Mouse (Mus musculus): Measurements from ENCODE around the gene Arhgap35. TPM values are rescaled to one million over a fixed set of nuclear protein-coding genes. Genes with fewer than 3 reads are reported as not detected.

Gene Arhgap35
- polyA plus RNA-seq, 1 experiment from 2014 or later = 31.0 TPM

DNA sequence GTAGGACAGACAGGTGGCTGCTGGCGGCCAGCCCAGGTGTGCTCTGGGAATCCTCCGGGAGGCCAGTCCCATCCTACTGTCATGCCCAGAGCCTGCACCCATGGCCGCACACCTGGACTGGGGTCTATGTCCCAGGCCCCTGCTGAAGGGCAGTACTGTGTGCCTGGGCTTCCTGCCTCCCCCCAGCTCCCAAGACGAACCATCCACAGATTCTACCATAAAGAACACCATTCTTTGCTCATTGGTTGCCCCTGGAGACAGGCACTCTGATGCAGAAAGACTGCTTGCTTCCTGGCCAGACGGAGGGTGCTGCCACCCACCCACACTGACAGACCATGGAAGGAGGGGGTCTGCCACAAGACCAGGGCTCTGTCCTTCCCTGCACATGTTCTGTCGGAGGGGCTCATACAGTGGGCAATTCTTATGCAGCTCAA, 115.1 kb downstream of the Arhgap35 start:
- H3K4me3 ChIP-seq (ENCODE audit: low read depth, low read length) = no peak overlapping the region
- 96% methylated on average over 6 of the region's 6 CpGs for WGBS
- H3K9ac ChIP-seq (ENCODE audit: low read length) = no peak overlapping the region
- no peak overlapping the region for H3K4me2 ChIP-seq (ENCODE audit: low read depth, severe bottlenecking)
- H3K4me1 ChIP-seq (ENCODE audit: control insufficient read depth, insufficient read depth, low read length) = no peaks in the 10 kb centered on the region
- no peaks in the 10 kb centered on the region for H3K9me3 ChIP-seq (ENCODE audit: control insufficient read depth, low read length)
- ATAC-seq (ENCODE audit: insufficient number of reproducible peaks, low FRiP score, low TSS enrichment, low read depth) (no peak; the same call in 1 of the 2 replicates), DNase-seq (ENCODE audit: low spot score) (no peak)
- H3K27me3 ChIP-seq (ENCODE audit: control insufficient read depth, insufficient read depth, low read length) = no peaks in the 10 kb centered on the region
- H3K36me3 ChIP-seq (ENCODE audit: control insufficient read depth, insufficient read depth, low read length) = peaks cover 24% of the 10 kb centered on the region
- no peak overlapping the region for H3K27ac ChIP-seq (replicated peaks; ENCODE audit: low read depth, low read length)

- no peak for ATAC-seq (ENCODE audit: insufficient number of reproducible peaks, low FRiP score, low TSS enrichment, low read depth)
Measured at GRCm38 (mm10) chr7:16496260-16496659, 118.5 kb downstream of the Arhgap35 start.

DNA sequence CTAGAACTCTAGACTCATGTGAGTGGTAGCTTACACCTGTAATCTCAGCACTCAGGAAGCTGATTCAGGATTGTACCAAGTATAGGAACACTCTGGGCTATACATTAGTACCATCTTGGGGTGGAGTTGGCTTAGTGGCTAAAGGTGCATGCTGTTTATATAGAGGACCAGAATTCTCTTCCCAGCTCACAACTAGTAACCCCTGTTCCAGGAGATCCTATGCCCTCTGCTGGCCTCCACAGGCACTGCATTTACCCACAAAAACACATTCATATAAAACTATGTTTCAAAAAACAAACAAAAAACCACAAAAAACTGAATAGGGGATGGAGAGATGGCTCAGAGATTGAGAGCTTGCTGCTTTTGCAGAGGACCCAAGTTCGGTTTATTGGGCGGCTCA, 121.4 kb downstream of the Arhgap35 start:
- no peak for ATAC-seq (ENCODE audit: insufficient number of reproducible peaks, low FRiP score, low TSS enrichment, low read depth)
- Histone ChIP-seq H3K36me3 (ENCODE audit: control insufficient read depth, insufficient read depth, low read length) (peaks cover 14% of the 10 kb centered on the region), H3K9ac (ENCODE audit: low read length) (no peak overlapping the region), H3K9me3 (ENCODE audit: control insufficient read depth, low read length) (no peaks in the 10 kb centered on the region), H3K4me3 (ENCODE audit: low read depth, low read length) (no peak overlapping the region), H3K4me1 (ENCODE audit: control insufficient read depth, insufficient read depth, low read length) (no peaks in the 10 kb centered on the region), H3K27ac (replicated peaks; ENCODE audit: low read depth, low read length) (no peak overlapping the region), H3K27me3 (ENCODE audit: control insufficient read depth, insufficient read depth, low read length) (no peaks in the 10 kb centered on the region), H3K4me2 (ENCODE audit: low read depth, severe bottlenecking) (no peak overlapping the region)
- peak; percentile 66 for DNase-seq (ENCODE audit: low spot score)
- WGBS = 33% methylated on average over 2 of the region's 2 CpGs

More at GRCm38 (mm10) chr7:16496260-16496659, 118.5 kb downstream of the Arhgap35 start:
- H3K4me1 ChIP-seq (ENCODE audit: control insufficient read depth, insufficient read depth, low read length) = no peaks in the 10 kb centered on the region
- H3K4me3 ChIP-seq (ENCODE audit: low read depth, low read length) = no peak overlapping the region
- DNase-seq (ENCODE audit: low spot score) = no peak
- 82% methylated on average over 3 of the region's 3 CpGs for WGBS
- no peak overlapping the region for H3K4me2 ChIP-seq (ENCODE audit: low read depth, severe bottlenecking)
- no peak overlapping the region for H3K9ac ChIP-seq (ENCODE audit: low read length)
- no peak overlapping the region for H3K27ac ChIP-seq (replicated peaks; ENCODE audit: low read depth, low read length)
- no peaks in the 10 kb centered on the region for H3K27me3 ChIP-seq (ENCODE audit: control insufficient read depth, insufficient read depth, low read length)
- H3K36me3 ChIP-seq (ENCODE audit: control insufficient read depth, insufficient read depth, low read length) = peaks cover 16% of the 10 kb centered on the region
- no peaks in the 10 kb centered on the region for H3K9me3 ChIP-seq (ENCODE audit: control insufficient read depth, low read length)

DNA sequence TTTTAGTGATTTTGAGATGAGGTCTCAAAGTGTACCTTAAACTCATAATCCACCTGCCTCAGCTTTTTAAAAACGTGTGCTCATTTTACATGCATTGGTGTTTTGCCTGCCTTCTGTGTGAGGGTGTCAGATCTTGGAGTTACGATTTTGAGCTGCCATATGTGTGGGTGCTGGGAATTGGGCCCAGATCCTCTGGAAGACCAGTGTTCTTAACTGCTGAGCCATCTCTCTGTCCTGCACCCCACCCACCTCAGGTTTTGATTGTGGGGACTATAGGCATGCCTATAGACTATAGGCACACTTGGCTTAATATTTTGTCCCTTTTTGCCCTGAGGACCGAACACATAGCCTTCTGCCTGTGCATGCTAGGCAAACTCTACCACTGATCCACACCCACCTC, 122.6 kb downstream of the Arhgap35 start:
- H3K9ac ChIP-seq (ENCODE audit: low read length) = no peak overlapping the region
- H3K4me2 ChIP-seq (ENCODE audit: low read depth, severe bottlenecking) = no peak overlapping the region
- no peak for DNase-seq (ENCODE audit: low spot score)
- 60% methylated on average over 3 of the region's 3 CpGs for WGBS
- H3K36me3 ChIP-seq (ENCODE audit: control insufficient read depth, insufficient read depth, low read length) = peaks cover 9% of the 10 kb centered on the region
- no peaks in the 10 kb centered on the region for H3K27me3 ChIP-seq (ENCODE audit: control insufficient read depth, insufficient read depth, low read length)
- no peaks in the 10 kb centered on the region for H3K9me3 ChIP-seq (ENCODE audit: control insufficient read depth, low read length)
- ATAC-seq (ENCODE audit: insufficient number of reproducible peaks, low FRiP score, low TSS enrichment, low read depth) = no peak
- H3K27ac ChIP-seq (replicated peaks; ENCODE audit: low read depth, low read length) = no peak overlapping the region
- no peak overlapping the region for H3K4me3 ChIP-seq (ENCODE audit: low read depth, low read length)
- H3K4me1 ChIP-seq (ENCODE audit: control insufficient read depth, insufficient read depth, low read length) = no peaks in the 10 kb centered on the region

DNA sequence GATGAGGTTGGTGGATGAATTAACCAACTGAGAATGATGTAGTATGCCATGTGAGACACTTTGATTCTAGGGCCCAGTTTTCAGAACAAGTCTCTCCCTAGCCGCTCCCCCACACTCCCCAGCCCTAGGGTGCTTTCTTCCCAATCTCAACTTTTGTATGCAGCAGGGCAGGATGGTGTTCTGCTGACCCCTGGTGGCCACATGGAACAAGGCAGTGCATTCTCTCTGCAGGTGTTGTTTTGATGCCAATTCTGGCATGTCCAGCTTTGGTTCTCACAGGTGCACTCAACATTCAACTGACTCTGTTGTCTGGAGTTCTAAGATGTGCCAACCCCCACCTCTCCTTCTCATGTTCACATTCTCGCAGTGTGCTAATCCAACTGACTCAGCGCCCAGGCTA, 123.0 kb downstream of the Arhgap35 start:
- H3K4me1 ChIP-seq (ENCODE audit: control insufficient read depth, insufficient read depth, low read length) = no peaks in the 10 kb centered on the region
- no peaks in the 10 kb centered on the region for H3K27me3 ChIP-seq (ENCODE audit: control insufficient read depth, insufficient read depth, low read length)
- no peak overlapping the region for H3K9ac ChIP-seq (ENCODE audit: low read length)
- DNase-seq (ENCODE audit: low spot score) (peak; percentile 81), ATAC-seq (ENCODE audit: insufficient number of reproducible peaks, low FRiP score, low TSS enrichment, low read depth) (peak; percentile 45; the same call in 1 of the 2 replicates)
- no peak overlapping the region for H3K4me2 ChIP-seq (ENCODE audit: low read depth, severe bottlenecking)
- no peak overlapping the region for H3K27ac ChIP-seq (replicated peaks; ENCODE audit: low read depth, low read length)
- no peak overlapping the region for H3K4me3 ChIP-seq (ENCODE audit: low read depth, low read length)
- peaks cover 9% of the 10 kb centered on the region for H3K36me3 ChIP-seq (ENCODE audit: control insufficient read depth, insufficient read depth, low read length)
- no peaks in the 10 kb centered on the region for H3K9me3 ChIP-seq (ENCODE audit: control insufficient read depth, low read length)
- WGBS = 32% methylated on average over 3 of the region's 3 CpGs

DNA sequence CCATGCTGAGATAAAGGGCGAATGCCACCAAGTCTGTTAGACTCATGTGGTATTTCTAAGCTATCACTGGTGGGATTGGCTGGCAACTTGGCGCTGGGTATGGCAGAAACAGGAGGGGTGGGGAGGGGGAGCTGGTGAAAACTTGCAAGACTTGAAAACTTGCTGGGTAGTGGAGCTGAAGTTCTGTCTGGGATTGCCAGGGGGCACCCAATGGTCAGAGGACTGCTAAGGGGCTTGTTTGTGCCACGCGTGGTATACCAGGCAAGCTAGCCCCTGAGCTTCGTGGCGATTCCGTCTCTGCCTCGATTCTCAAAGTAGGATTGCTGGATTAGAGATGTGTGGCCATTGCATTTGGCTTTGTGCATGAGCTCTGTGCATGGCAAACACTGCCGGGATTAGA, 124.8 kb downstream of the Arhgap35 start:
- H3K27me3 ChIP-seq (ENCODE audit: control insufficient read depth, insufficient read depth, low read length) = no peaks in the 10 kb centered on the region
- H3K27ac ChIP-seq (replicated peaks; ENCODE audit: low read depth, low read length) = no peak overlapping the region
- no peak overlapping the region for H3K4me2 ChIP-seq (ENCODE audit: low read depth, severe bottlenecking)
- no peaks in the 10 kb centered on the region for H3K36me3 ChIP-seq (ENCODE audit: control insufficient read depth, insufficient read depth, low read length)
- H3K4me1 ChIP-seq (ENCODE audit: control insufficient read depth, insufficient read depth, low read length) = no peaks in the 10 kb centered on the region
- ATAC-seq (ENCODE audit: insufficient number of reproducible peaks, low FRiP score, low TSS enrichment, low read depth) = no peak
- no peaks in the 10 kb centered on the region; the same call in 1 of the 2 replicates for H3K9me3 ChIP-seq (ENCODE audit: control insufficient read depth, low read length)
- no peak overlapping the region for H3K4me3 ChIP-seq (ENCODE audit: low read depth, low read length)
- no peak for DNase-seq (ENCODE audit: low spot score)
- 85% methylated on average over 9 of the region's 9 CpGs for WGBS
- no peak overlapping the region for H3K9ac ChIP-seq (ENCODE audit: low read length)

- H3K9ac ChIP-seq (ENCODE audit: low read length) = no peak overlapping the region
- ATAC-seq (ENCODE audit: insufficient number of reproducible peaks, low FRiP score, low TSS enrichment, low read depth) (no peak), DNase-seq (ENCODE audit: low spot score) (no peak)
- H3K27ac ChIP-seq (replicated peaks; ENCODE audit: low read depth, low read length) = no peak overlapping the region
- H3K27me3 ChIP-seq (ENCODE audit: control insufficient read depth, insufficient read depth, low read length) = no peaks in the 10 kb centered on the region
- no peaks in the 10 kb centered on the region for H3K4me1 ChIP-seq (ENCODE audit: control insufficient read depth, insufficient read depth, low read length)
- no peak overlapping the region for H3K4me3 ChIP-seq (ENCODE audit: low read depth, low read length)
- no peak overlapping the region for H3K4me2 ChIP-seq (ENCODE audit: low read depth, severe bottlenecking)
- no peaks in the 10 kb centered on the region for H3K36me3 ChIP-seq (ENCODE audit: control insufficient read depth, insufficient read depth, low read length)
- H3K9me3 ChIP-seq (ENCODE audit: control insufficient read depth, low read length) = no peaks in the 10 kb centered on the region; the same call in 1 of the 2 replicates
Measured at GRCm38 (mm10) chr7:16488816-16489215, 126.0 kb downstream of the Arhgap35 start.

- DNase-seq (ENCODE audit: low spot score) (no peak), ATAC-seq (ENCODE audit: insufficient number of reproducible peaks, low FRiP score, low TSS enrichment, low read depth) (no peak)
- Histone ChIP-seq H3K4me3 (ENCODE audit: low read depth, low read length) (peak within 1 kb of the TSS; percentile 20; the same call in 1 of the 2 replicates), H3K4me2 (ENCODE audit: low read depth, severe bottlenecking) (peak within 1 kb of the TSS; percentile 46), H3K4me1 (ENCODE audit: control insufficient read depth, insufficient read depth, low read length) (peaks cover 4% of the 10 kb centered on the region; the same call in 1 of the 2 replicates), H3K36me3 (ENCODE audit: control insufficient read depth, insufficient read depth, low read length) (no peaks in the 10 kb centered on the region), H3K27ac (replicated peaks; ENCODE audit: low read depth, low read length) (no peak within 1 kb of the TSS), H3K27me3 (ENCODE audit: control insufficient read depth, insufficient read depth, low read length) (peaks cover 50% of the 10 kb centered on the region), H3K9me3 (ENCODE audit: control insufficient read depth, low read length) (peaks cover 2% of the 10 kb centered on the region; the same call in 1 of the 2 replicates), H3K9ac (ENCODE audit: low read length) (no peak within 1 kb of the TSS)
- 85% methylated on average over 8 of the region's 8 CpGs for WGBS
Measured at GRCm38 (mm10) chr7:16477628-16478027, 137.2 kb downstream of the Arhgap35 start, which contains the start of gene Npas1. Gene Npas1 (minus strand): TSS chr7:16477728.

DNA sequence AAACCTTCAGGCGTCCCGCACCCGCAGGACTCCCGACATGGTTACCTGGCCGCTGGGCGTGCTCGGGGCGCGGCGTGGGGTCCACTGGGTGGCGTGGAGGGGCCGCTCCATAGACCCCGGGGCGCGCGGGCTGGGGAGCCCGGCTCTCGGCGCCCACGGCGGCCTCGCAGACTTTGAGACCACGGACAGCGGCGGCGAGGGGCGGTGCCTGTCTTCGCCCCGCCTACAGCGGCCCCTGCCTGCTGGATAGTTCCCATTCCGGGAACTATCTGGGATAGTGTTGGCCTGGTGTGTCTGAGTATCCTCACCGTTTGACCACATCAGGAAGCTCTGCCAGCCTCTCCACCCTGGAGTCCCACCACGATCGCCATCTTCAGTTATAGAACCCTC, 138.2 kb downstream of the Arhgap35 start:
- H3K27ac ChIP-seq (replicated peaks; ENCODE audit: low read depth, low read length) = no peak overlapping the region
- DNase-seq (ENCODE audit: low spot score) (peak; percentile 50), ATAC-seq (ENCODE audit: insufficient number of reproducible peaks, low FRiP score, low TSS enrichment, low read depth) (no peak)
- H3K27me3 ChIP-seq (ENCODE audit: control insufficient read depth, insufficient read depth, low read length) = peaks cover 59% of the 10 kb centered on the region
- no peaks in the 10 kb centered on the region for H3K36me3 ChIP-seq (ENCODE audit: control insufficient read depth, insufficient read depth, low read length)
- 2% methylated on average over 34 of the region's 34 CpGs for WGBS
- peaks cover 4% of the 10 kb centered on the region; the same call in 1 of the 2 replicates for H3K4me1 ChIP-seq (ENCODE audit: control insufficient read depth, insufficient read depth, low read length)
- no peak overlapping the region for H3K9ac ChIP-seq (ENCODE audit: low read length)
- H3K9me3 ChIP-seq (ENCODE audit: control insufficient read depth, low read length) = peaks cover 2% of the 10 kb centered on the region; the same call in 1 of the 2 replicates
- H3K4me3 ChIP-seq (ENCODE audit: low read depth, low read length) = peak overlapping the region; percentile 20; the same call in 1 of the 2 replicates
- H3K4me2 ChIP-seq (ENCODE audit: low read depth, severe bottlenecking) = peak overlapping the region; percentile 46
